Mouse (Mus musculus) liver, postnatal 0 days (tissue): Measurements from ENCODE around the gene Dnajb13.

Source experiments
- CTCF ChIP-seq: sonication (generic); IDR thresholded peaks from 2 replicates; pipeline ENCODE4 v1.5.1; 2016; ENCODE audit warnings: antibody characterized with exemption, low read depth
- EP300 ChIP-seq: IDR thresholded peaks from 2 replicates; pipeline ENCODE4 v1.6.1; 2016; ENCODE audit warnings: antibody characterized with exemption, low read depth, mild to moderate bottlenecking

DNA sequence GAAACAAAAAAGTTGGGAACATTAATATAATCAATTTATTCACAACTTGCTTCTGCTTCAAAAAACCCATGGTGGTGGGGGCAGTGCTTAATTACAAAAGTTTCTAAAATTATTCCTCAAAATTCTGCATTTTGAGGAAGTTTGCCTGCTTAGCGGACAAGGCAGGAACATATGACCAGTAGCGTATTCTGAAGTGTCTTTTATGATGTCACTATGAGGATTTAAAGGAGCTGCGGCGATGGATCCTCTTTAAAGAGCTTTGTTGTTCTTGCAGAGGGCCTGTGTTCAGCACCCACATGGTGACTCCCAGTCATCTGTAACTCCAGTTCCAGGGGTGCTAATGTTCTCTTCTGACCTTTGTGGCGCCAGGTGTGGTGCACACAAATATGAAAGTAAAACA, 16.0 kb upstream of the Dnajb13 start:
- TF ChIP-seq EP300 (no peak), CTCF (no peak)
